Mouse (Mus musculus) heart, adult 11 months (tissue): ENCODE results near the gene Trim2.

Source experiments
- DNase-seq: peaks from one replicate; pipeline ENCODE4 v3.0.0; 2022

Gene Trim2

DNA sequence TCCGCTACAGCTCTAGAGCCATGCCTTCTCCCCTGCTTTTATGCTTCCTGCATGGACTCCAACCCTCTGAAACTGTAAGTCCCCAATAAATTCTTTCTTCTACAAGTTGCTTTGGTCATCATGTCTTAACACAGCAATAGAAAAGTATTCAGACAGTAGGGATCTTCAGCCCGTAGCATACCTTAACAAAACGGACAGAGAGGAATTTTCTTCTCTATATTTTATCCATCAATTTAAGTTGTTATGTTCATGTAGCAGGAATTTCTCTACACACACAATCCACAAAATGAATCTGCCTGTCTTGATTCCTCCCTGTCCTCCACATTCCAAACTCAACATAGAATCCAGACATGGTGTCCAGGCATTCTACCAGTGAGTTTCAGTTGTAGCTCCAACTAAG lies at the start of gene Trim2:
TSS of gene Trim2 (minus strand) at position 101 of the 400 bp plus-strand sequence.
- DNase-seq: no peak

DNA sequence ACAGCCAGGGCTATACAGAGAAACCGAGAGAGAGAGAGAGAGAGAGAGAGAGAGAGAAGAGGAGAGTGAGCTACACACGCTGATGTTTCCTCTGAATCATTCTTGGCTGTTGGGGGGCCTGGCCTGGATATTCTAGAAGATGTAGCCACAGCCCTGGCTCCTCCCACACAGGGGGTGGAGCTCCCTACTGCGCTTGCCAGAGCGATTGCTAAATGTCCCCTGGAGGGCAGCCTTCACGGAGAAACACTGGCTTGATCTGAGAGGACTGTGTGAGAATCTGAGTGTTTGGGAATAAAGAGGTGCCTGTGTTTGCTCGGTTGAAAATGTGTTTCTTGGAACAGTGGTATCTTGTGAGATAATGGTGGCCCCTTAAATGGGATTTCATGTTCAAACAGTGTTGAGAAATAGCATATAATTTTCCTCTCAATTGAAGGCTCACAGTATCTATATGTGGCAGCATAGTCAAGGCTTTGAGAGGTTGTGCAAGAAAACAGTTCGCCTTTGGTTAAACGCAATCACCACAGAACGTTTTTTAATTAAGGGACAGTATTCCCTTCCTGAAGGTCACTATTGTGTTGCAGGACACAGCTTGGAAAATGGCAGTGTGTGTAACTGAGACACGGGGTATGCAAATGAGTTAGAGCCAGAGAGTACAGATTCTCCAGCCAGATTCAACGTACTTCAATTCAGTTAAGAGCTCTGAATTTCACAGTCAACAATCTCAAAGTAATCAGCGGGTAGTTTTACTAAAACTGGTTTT lies 49.4 kb upstream of the Trim2 start:
- DNase-seq: peak; percentile 98

DNA sequence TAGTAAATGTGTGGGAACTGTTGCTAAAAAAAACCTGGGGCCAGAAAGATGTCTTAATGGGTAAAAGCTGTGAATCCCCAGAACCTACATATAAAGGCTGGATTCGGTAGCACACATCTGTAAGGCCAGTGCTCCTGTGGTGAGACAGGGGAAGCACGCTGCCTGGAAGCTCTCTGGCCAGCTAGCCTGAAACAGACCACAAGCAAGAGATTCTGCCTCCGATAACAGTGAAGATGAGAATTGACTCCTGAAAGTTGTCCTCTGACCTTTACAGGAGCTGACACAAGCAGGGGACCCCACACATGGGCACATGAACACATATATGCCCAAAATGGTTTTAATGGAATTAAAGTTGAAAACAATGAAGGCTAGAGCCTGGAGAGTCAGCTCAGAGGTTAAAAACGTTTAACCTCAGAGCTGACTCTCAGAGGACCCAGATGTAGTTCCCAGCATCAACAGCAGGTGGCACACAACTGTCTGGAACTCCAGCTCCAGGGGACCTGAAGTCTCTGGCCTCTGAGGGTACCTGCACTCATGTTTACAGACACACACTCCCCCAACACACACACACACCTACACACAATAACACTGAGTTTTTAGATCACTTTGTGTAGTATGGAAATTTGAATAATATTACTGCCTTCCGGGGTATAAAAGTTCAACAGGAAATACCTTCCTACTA lies 45.8 kb upstream of the Trim2 start:
- DNase-seq: peak; percentile 90

DNA sequence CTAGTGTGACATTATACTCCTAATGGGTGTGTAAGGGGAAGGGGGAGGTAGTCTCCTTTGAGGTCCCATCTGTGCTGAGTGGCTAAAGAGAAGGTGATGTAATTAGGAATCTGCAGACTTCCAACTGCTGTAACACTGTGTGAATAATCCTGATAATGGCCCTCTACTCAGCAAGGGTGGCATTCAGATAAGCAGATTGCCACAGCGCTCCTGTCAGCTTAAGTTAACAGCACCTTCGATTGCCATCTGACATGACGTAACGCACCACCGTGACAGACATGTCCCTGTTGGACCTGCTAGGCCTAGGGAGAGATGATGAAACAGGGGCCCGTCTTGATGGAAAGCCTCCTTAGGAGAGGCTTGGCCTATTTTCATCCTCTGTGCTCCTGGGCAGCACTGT lies 43.6 kb upstream of the Trim2 start:
- DNase-seq: peak; percentile 78

DNA sequence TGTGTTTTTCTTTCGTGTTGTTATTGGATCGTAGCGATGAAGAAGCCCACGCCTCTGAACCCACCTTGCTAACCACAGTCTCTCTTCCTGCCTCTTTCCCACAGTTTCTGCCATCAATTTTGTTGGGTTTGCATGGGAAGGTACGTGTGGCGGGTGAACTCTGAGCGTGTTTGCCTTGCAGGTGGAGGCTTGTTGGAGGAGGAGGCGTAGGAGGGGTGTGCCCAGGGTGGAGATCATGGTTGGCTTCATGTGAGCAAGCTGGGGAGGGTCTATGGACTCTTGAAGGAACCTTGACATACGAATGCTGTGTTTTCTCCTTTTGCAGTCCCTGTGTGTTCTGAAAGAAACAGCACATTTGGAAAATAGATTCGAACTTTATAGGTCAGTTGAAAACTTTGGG lies 43.1 kb upstream of the Trim2 start:
- DNase-seq: peak; percentile 68

DNA sequence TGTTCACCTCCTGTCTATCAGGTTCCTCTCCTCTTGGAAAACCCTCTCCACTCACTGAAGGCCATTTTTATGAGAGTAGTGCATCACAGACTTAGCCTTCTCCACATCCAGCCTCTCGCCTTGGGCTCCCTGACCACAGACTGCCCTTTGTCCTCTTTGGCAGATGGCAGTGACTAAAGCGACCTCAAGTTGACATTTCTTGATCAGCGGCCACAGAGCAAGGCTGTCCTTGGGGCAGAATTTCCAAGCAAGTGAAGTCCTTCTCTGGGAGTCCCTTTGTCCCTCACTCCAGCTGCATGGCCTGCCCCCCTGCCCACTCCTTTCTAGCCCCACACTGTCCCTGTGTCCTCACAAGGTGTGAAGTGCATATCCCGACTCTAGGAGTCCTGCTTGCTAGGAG lies 40.7 kb upstream of the Trim2 start:
- DNase-seq: peak; percentile 89

DNA sequence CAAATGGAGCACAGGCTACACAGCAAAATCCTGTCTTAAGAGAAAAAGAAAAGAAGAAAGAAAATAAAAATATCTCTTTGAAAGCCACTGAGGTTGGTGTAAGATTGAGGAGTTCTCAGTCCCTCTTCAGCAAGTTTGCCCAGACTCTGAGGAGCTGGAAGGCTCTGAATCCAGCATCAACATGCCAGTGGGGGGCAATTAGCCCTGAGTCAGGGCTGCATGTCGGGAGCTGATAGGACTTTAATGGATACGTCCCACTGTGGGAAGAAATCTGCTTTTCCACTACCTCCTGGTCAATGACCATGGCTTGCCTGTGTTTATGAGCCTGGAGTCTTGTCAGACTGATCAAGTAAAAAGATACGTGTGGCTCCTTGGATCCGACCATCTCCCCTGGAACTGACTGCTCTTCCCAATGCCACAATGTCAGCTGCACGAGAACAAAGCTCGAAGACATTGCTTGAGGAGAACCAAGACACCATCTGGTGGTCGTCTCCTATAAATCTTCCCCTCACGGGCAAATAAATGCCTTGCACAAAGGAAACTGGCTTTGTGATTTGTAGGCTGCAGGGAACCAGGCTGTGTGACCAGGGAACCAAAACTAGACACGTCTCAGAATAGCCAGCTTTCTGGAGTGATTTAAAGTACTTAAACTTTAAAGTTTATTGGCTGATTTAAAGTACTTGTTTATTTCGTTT lies 39.9 kb upstream of the Trim2 start:
- peak; percentile 75 for DNase-seq

DNA sequence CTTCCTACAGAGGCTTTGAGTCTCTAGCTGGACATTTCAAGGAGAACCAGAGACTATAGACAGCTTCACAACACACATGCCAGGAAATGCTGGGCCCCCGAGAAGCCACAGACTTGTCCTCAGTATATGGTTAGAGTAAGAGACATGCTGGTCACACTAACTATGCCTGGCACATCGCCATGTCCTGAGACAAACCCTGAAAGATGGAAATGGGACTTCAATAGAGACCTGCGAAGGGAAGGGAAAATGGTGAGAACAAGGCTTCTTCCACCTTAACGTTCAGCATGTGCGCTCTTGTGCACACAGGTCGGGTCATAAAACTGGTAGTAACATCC lies 38.9 kb upstream of the Trim2 start:
- peak; percentile 91 for DNase-seq

DNA sequence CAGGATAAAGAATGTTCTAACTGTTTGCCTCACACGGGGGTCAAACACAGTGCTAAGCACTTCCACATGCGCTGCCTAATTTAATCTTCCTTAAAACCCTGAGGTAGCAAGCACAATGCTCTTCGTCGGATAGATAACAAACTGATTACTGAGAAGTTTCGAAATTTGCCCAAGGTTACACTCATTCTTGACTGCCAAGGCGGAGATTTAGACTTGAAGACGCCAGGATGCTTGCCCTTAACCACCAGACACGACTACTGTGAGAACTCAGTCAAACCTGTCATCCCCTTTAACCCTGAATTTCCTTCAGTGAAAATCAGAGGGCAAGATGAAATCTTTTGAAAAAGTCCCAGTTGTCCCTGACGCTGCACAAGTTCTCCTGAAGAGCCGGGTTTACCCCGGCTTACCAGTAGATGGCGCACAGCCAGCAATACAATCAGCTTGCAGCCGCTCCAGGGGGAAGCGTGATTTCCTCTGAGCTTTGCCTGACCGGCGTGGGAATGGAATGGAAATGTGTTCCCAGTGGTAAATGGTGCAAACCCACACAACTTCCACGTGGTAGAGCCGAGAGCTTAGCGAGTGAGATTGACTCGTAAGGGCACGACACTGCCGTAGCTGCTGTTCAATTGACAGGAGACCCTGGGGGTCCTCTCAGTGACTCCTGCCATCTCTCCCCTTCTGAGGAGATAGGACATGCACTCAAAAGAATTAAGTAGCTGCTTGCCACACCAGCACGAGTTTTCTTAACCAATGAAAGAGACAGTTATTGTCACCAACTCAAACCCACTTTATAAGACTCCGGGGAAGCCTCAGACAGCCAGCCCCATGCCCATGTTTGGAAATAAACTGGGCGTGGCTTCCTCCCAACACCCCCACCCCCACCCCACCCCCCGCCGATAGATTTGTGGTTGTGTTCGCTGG lies 38.3 kb upstream of the Trim2 start:
- DNase-seq: peak; percentile 98

DNA sequence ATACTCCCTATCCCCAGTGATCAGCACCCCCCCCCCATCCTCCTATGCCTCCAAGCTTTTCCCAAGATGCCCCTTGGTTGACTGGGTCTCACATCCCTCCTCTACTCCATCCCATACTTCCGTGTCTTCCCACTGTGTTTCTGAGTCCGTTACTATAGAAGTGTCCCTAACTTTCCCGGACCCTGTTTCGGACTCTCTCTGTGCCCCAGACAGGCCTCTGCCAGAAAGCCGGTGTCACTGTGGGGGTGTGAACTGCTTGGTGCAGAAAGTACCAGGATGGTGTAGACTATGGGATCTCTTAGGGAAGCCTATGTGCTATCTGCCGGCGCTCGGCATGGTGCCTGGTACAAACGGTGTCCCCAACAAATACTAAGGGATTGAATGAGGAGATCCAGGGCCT lies 36.4 kb upstream of the Trim2 start:
- peak; percentile 90 for DNase-seq

DNA sequence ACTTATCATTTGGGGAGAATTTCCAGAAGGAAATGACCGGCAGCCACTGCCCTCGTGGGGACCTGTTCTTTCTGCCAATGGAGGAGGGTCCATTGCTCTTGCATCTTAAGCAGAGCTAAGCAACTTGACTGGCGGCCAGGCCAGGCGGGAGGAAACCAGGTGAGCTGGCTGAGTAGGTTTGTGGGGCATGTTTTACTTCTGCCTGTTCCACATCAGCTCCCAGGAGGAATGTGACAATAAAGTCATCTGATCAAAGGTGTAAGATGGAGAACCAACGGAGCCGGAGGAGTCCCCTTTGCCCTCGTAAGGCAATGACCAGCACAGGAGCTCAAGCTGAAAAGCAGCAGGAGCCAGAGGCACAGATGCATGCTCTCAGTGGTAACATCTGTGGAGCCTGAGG lies 35.1 kb upstream of the Trim2 start:
- no peak for DNase-seq

DNA sequence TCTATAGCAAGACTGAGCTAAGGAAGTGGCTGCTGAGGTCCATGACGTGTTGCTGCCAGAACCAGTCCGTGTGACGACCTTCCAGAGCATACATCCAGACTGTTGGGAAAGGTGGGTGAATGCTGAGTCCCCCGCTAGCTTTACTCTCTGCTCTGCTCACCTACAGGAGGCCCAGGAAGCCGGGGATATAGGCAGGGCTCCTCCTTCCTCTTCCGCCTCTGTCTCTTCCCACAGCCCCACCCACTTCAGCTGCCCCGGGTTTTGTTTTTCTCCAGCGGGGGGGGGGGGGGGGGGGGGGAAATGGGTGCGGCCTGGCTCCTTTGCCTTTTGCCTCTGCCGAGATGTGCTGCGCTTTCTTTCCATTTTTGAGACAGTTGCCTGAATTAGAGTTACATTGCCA lies 30.9 kb upstream of the Trim2 start:
- peak; percentile 93 for DNase-seq

DNA sequence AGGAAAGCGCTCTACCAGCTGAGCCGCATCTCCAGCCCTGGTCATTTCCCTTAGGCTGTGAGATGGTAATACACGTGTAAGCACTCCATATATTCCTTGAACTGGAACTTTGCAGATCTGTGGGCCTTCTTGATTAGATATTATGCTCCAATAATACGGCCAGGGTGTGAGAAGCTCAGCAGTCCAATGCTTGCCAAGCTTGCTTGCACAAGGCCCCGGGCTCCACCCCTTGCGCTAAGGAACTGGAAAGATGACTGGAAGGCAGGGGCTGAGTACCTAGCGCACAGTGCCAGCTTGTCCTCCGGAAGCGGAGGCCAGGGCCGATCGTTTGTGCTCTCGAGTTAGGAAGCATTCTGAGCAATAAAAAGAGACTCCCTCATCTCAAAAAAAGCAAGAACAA lies 29.7 kb upstream of the Trim2 start:
- DNase-seq: no peak

DNA sequence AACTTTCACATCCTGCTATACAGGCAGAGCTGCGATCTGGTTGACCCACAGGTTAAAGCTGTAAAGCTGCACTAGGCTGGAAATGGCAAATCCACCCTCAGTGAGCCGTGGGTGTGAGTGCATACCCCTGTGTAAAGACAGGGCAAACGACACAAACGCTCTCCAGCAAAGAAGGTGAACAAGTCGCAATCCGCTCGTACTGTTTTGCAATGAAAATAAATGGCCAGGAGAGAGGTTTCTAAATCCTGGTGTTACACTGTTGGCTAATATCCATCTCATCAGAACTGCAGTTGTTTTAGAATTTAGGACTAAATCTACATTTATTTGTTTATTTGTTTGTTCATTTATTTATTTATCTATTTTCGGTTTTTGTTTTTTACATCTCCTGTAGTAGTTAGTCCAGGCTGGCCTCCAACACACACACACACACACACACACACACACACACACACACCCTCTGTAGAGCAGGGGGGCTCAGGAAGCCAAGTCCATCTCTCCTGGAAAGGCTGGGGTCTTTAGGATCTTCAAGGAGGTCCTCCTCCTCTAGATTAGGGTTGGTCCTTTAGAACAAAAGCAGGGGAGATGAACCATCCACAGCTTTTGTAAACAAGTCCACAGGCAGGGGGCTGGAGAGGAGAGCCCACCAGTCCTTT lies 28.9 kb upstream of the Trim2 start:
- no peak for DNase-seq

DNA sequence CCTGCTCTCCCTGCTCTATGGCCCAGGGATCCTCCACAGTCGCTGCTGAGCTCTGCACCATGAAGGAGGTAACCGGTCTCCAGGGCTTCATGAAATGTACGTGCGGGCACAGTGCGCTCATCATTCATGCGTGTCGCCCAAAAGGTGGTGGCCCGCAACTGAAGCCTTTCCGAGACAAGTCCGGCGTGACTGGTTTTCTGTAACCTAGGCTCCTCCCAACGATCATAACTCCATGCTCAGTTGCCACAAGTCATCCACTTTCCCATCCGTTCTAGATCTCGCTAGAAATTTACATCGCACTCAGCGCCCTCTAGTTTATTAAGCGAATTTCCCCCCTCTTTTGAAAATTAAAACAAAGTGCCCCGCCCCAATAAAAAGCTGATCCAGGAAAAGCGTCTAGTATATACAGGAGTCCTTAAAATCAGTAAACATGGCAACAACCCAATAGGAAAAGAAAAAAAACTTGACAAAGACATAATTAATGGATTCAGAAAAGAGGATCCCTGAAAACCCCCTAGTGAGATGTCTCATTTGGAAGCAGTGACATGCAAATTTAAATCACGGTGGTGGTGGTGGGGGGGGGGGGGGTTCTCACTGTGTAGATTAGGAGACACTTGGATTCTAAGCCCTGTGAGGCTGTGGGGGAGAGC lies 28.2 kb upstream of the Trim2 start:
- no peak for DNase-seq

DNA sequence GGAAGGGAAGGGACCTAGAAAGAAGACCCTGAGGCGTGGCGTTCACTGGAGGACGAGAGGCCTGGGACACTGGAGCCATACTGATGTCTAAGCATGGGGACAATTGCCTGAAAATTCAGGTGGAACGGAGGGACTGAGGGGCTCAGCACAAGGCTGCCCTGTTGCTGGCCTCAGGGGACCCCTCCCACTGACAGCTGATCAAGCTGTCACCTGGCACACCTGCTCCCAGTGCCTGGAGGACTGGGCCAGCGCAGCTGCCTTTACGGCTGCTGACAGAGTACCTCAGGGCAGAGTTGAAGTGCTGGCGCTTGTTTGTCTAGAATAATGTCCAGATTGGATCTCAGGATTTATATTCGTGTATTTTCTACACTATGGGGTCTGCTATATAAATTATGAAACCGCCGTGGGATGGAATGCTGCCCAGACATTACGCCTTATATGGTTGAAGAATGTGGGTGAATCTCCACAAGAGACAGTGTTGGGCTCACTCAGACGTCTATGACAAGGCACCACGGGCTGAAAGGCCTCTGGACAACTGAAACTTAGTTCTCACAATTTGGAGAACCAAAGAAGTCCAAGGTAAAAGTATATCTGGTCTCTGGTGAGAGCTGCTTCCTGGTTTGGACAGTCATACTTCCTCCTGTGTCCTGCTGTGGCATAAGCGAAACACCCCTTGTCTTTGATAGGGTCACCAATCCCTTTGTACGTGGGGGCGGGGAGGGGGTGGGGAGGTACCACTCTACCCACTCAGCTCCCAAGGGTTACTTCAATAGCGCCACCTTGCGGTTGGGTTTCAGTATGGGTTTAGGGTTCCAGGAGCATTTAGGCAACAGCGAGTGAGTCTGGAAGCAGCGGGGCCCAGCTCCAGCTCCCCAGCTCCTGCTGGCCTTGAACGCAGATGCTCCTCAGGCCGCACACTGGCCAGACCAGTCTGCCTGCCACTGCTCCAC lies 27.0 kb upstream of the Trim2 start:
- DNase-seq: peak; percentile 96

DNA sequence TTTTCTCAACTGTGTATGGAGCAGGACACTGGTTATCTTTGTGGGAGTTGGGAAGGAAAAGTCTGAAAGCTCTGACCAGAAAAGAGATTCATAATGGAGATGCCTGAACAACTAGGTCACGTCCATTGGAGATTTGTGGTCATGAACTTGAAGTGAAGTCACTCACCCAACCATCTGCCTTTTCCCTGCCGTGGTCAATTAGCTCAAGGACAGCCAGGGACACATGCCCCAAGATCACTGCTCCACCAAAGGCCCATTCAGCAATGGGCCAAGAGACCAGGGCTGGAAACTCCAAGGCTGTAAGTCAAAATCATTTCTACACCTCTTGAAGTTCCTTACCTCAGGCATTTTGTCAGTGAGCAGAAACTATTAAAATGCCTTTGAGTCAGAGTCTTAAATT lies 23.5 kb upstream of the Trim2 start:
- DNase-seq: no peak

DNA sequence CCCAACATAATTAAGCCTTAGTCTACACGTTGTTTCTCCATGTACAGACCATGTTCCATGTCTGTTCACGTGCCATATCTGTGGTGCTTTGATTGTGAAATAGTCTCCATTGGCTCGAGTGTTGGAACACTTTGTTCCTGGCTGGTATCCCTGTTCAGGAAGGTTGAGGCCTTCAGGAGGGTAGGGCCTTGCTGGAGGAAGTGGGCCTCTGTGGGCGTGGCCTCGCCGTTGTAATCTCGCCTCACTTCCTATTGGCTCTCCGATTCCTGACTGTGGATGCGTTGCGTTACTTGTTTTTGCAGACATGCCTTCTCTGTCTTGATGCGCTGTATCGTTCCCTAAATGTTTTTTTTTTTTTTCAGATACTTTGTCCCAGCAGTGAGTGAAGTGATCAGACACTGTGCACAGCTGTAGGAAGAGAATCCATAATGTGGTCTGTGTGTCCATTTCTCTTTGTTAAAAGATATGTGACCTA lies 18.3 kb upstream of the Trim2 start:
- peak; percentile 95 for DNase-seq

DNA sequence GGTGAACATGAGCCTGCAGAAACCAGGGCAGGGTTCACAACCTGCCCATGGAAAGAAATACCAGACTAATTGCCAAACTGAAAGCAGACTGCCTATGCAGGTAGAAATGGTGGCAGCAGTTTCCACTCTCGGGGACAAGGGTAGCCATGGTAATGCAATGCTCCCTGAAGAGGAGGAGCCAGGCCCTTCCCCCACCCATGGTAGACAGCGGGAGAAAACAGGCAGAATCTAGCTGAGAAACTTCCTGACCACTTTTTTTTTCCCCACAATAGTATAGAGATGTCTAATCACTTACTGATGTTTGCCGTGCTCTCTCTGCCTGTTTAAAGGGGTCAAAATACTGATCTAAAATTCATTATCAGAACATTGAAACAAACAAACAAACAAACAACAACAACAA lies 17.8 kb upstream of the Trim2 start:
- peak; percentile 89 for DNase-seq

DNA sequence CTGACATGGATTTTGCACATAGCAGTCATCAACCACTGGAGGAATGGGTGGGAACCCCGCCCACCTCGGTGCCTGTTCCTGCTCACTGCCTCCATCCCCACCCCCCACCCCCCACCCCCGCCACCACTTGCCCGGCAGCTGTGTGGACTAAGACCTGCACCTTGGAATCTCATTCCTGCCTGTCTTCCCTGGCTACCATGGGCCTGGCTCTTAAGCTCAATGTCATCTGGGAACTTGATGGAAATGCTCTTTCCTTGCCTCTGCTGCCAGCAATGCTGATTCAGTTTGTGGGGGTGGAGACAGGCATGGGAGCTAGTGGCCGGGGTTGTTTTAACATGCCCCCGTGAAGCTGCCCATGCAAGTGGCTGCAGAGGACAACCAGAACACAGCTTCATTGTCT lies 17.3 kb upstream of the Trim2 start:
- peak; percentile 91 for DNase-seq

DNA sequence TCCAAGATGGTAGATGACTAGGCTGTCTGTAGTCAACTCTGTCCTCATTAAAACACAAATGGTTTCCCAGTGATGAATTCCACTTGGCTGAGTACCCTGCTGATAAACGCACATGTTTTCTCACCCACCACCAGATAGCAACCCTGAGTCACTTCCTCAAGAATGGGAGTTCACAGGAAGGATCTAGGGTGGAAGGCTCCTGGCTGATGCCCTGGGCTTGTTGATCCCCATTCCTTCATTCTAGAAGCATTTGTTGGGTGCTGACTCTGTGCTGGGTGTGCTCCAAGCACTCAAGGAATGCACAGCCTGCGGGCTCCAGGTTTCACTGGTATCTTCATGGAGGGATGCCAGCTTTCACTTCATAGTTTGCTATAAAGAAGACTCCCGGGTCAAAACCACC lies 12.8 kb upstream of the Trim2 start:
- DNase-seq: peak; percentile 95
